Mouse (Mus musculus): Measurements from ENCODE around the gene Cntnap2. TPM values are rescaled to one million over a fixed set of nuclear protein-coding genes. Genes with fewer than 3 reads are reported as not detected.

The Cntnap2 gene
- total RNA-seq, 2 experiments from 2014 or later = 122 to 124 TPM

GRCm38 (mm10) chr6:47227601-47228000 lies 2168.4 kb downstream of the Cntnap2 start:
- DNase-seq (ENCODE audit: low spot score in 2 of 2) = no peak

GRCm38 (mm10) chr6:47228676-47229317 lies 2169.6 kb downstream of the Cntnap2 start:
- DNase-seq (ENCODE audit: low spot score in 2 of 2) = peak; percentile 27 to 38

GRCm38 (mm10) chr6:47231513-47231912 lies 2172.4 kb downstream of the Cntnap2 start:
- peak; percentile 39 to 57 for DNase-seq (ENCODE audit: low spot score in 2 of 2)

GRCm38 (mm10) chr6:47239376-47239921 lies 2180.3 kb downstream of the Cntnap2 start:
- peak; percentile 20 to 33 for DNase-seq (ENCODE audit: low spot score in 2 of 2)

GRCm38 (mm10) chr6:47241379-47241778 lies 2182.2 kb downstream of the Cntnap2 start:
- no peak for DNase-seq (ENCODE audit: low spot score in 2 of 2)

GRCm38 (mm10) chr6:47243863-47244606 lies 2184.9 kb downstream of the Cntnap2 start:
- DNase-seq (ENCODE audit: low spot score in 2 of 2) = peak; percentile 38 to 62

- no peak for DNase-seq (ENCODE audit: low spot score in 2 of 2)
These were observed 2185.5 kb downstream of the Cntnap2 start for GRCm38 (mm10) chr6:47244642-47245041.

- DNase-seq (ENCODE audit: low spot score in 2 of 2) = no peak
These were observed 2196.1 kb downstream of the Cntnap2 start for GRCm38 (mm10) chr6:47255270-47255669.

GRCm38 (mm10) chr6:47256227-47256887 lies 2197.2 kb downstream of the Cntnap2 start:
- DNase-seq (ENCODE audit: low spot score in 2 of 2) = no peak

GRCm38 (mm10) chr6:47256918-47257506 lies 2197.9 kb downstream of the Cntnap2 start:
- DNase-seq (ENCODE audit: low spot score in 2 of 2) = no peak

- no peak for DNase-seq (ENCODE audit: low spot score in 2 of 2)
These were observed 2200.5 kb downstream of the Cntnap2 start for GRCm38 (mm10) chr6:47259626-47260114.

GRCm38 (mm10) chr6:47267236-47267635 lies 2208.1 kb downstream of the Cntnap2 start:
- no peak for DNase-seq (ENCODE audit: low spot score in 2 of 2)

GRCm38 (mm10) chr6:47269455-47269854 lies 2210.3 kb downstream of the Cntnap2 start:
- DNase-seq (ENCODE audit: low spot score in 2 of 2) = no peak

GRCm38 (mm10) chr6:47271576-47271975 lies 2212.4 kb downstream of the Cntnap2 start:
- no peak for DNase-seq (ENCODE audit: low spot score in 2 of 2)

- DNase-seq (ENCODE audit: low spot score in 2 of 2) = no peak
These were observed 2213.7 kb downstream of the Cntnap2 start for GRCm38 (mm10) chr6:47272606-47273575.

- DNase-seq (ENCODE audit: low spot score in 2 of 2) = no peak
These were observed 2215.9 kb downstream of the Cntnap2 start for GRCm38 (mm10) chr6:47275065-47275464.

GRCm38 (mm10) chr6:47279183-47279582 lies 2220.0 kb downstream of the Cntnap2 start:
- DNase-seq (ENCODE audit: low spot score in 2 of 2) = no peak

GRCm38 (mm10) chr6:47281584-47281983 lies 2222.4 kb downstream of the Cntnap2 start:
- no peak for DNase-seq (ENCODE audit: low spot score in 2 of 2)

GRCm38 (mm10) chr6:47284794-47285193 lies 2225.6 kb downstream of the Cntnap2 start:
- DNase-seq (ENCODE audit: low spot score in 2 of 2) = no peak

- DNase-seq (ENCODE audit: low spot score in 2 of 2) = no peak
These were observed 2226.6 kb downstream of the Cntnap2 start for GRCm38 (mm10) chr6:47285742-47286141.

All from layer of hippocampus, postnatal 10 days (tissue).